Mouse (Mus musculus): ENCODE measurements at regions not wholly inside any gene's neighbourhood (a gene's known extent, or its start where the extent isn't known, plus 50 kb on each side); places are given as distances from the start of the nearest gene placed in this dataset.

GRCm38 (mm10) chr8:103948474-103948873, 153.0 kb upstream of the Cdh5 start:
- no peak for DNase-seq (ENCODE audit: low read depth, low spot score)

- no peak for DNase-seq (ENCODE audit: low read depth, low spot score)
These were observed 151.0 kb upstream of the Cdh5 start for GRCm38 (mm10) chr8:103950460-103950859.

DNA sequence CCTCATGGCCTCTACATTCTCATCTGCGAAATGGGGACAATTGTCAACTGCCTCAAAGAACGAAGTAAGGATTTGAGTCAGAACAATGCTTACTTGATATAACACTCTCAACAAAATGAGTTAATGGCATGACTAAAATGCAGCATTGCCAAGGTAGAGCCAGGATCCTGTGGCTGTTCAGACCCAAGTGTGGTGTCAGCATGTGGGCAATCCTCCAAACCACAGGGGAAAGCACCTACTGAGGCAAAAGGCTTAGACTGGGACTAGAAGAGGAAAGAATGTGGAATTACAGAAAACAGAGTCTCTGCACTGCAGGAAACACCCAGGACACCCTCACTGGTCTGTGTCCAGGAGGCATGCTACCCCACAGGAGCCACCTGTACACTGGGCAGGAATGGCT, 147.8 kb upstream of the Cdh5 start:
- DNase-seq (ENCODE audit: low read depth, low spot score) = no peak

GRCm38 (mm10) chr8:103955568-103956260, 145.7 kb upstream of the Cdh5 start:
- no peak for DNase-seq (ENCODE audit: low read depth, low spot score)

- DNase-seq (ENCODE audit: low read depth, low spot score) = no peak
These were observed 137.0 kb upstream of the Cdh5 start for GRCm38 (mm10) chr8:103964293-103964918.

- no peak for DNase-seq (ENCODE audit: low read depth, low spot score)
These were observed 131.5 kb upstream of the Cdh5 start for GRCm38 (mm10) chr8:103969929-103970328.

DNA sequence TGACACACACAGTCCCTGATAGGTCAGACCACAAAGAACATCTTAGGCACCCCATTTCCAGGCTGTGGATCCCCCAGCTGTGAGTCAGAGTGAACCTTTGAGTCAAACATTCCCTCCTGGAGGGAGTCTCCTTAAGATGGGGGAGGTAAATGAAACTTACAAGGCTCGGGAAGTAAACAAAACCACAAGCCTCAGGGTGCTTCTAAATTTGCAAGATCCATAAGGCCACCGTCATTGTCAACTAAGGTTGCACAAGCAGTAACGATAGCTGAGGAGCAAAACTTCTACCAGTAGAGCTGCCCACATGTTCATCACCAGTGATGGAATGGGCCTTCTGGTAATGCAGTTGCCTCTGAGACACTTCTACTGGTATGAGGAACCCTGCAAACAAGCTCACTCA, 130.9 kb upstream of the Cdh5 start:
- DNase-seq (ENCODE audit: low read depth, low spot score) = no peak

DNA sequence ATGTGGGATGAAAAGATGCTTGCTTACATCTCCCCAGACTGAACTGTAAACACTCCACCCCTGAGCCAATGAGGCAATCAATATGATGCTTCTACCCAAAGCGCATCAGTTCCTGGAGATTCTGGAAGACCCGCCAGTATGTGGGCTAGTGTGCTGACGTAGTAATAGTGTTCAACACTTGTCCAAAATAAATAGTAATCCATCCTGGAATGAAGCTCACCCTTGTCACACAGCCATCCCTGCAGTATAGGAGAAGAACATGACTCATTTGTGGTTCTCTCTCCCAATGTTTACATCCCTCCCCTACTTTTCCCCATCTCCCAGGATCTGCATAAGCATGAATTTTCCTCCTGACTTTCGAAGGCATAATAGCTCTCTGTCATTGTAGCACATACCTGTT, 130.5 kb upstream of the Cdh5 start:
- DNase-seq (ENCODE audit: low read depth, low spot score) = no peak

GRCm38 (mm10) chr8:103976488-103976887, 124.9 kb upstream of the Cdh5 start:
- no peak for DNase-seq (ENCODE audit: low read depth, low spot score)

- DNase-seq (ENCODE audit: low read depth, low spot score) = no peak
These were observed 122.5 kb upstream of the Cdh5 start for GRCm38 (mm10) chr8:103978948-103979347.

- DNase-seq (ENCODE audit: low read depth, low spot score) = no peak
These were observed 117.4 kb upstream of the Cdh5 start for GRCm38 (mm10) chr8:103983860-103984594.

DNA sequence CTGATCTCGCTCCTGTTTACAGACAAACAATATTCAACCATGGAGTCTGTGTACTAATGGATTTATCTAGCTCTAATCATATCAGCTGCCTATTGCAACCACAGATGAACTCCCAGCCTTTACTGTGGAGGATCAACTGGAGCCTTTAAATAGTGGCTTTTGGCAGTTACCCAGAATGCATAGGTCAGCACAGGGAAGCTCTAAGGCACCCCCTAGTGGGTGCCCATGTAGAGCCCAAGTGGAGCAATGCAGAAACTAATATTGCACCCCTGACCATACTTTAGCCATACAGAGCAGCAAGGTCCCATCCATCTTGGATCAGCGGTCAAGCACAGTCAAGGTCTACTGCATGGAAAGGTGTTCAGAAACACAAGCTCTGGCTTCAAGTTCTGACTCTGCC, 115.8 kb upstream of the Cdh5 start:
- DNase-seq (ENCODE audit: low read depth, low spot score) = no peak

DNA sequence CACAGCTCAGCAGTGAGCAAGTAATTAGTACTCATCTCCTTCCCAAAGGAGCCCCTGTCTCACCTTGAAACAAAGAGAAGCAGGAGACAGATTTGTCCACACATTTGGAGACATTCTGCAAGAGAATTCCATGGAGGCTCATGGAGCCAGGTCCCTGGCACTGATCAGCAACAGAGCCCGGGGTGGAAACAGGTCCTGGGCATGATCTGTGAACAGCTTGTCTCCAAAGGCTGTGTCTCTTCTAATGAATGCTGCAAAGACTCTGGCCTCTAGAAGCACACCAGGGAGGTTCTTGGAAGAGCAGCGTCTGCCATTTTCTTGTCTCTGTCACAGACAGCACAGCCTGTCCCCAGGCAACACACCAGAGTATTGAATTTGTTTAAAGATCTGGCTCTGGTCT, 107.5 kb upstream of the Cdh5 start:
- DNase-seq (ENCODE audit: low read depth, low spot score) = no peak

DNA sequence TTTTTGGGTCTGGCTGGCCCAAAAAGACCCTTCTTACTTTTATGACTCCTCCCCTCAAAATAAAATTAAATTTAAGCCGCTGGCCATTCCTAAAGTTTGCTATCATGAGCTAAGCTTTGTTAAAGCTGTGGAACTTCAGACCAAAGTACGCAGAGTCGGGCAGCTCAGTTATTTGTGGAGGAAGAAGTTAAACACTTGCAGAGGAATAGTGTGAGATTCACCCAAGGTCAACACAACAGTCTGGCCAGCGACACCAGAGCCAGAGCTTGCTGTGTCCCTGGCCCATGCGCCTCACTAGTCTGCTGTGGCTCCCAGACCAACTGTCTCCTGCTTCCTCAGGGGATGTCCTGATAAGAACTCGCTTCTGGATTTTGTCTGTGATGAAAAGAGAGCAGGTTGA, 103.3 kb upstream of the Cdh5 start:
- DNase-seq (ENCODE audit: low read depth, low spot score) = no peak

GRCm38 (mm10) chr8:104007209-104007608, 94.2 kb upstream of the Cdh5 start:
- no peak for DNase-seq (ENCODE audit: low read depth, low spot score)

DNA sequence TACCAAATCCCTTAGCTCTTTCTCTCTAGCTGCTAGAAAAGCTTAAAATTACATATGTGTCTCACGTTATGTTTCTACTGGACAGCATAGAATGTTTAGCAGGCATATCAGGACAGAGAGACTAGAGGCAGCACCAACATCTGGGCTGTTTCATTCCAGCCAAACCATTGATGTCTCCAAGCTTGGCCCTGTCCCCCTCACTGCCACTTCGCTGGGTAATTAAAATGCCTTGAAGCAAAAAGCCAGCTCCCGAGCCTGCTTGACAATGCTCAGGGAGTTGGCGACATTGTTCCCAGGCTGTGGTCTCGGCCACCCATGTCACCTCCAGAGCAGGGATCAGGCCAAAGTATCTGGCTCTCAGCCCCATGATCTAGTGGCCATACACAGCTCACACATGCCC, 92.7 kb upstream of the Cdh5 start:
- DNase-seq (ENCODE audit: low read depth, low spot score) = no peak

DNA sequence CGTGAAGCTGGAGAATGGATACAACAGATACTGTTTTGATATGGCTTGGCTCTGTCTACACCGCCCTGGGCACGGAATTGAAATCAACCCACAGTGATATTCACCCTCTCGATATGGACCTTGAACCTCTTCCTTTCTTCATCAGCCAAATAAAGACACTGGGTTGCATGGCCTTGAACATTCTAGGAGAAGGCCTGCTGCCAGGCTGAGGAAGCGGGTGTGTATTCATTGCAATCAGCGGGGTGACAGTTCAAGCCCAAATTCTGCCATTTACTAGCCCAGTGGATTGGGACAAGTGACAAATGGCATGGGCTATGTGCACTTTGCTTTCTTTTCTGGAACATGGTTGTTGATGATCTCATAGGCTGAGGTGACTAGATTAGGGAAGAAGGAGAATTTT, 92.1 kb upstream of the Cdh5 start:
- no peak for DNase-seq (ENCODE audit: low read depth, low spot score)

- no peak for DNase-seq (ENCODE audit: low read depth, low spot score)
These were observed 79.2 kb upstream of the Cdh5 start for GRCm38 (mm10) chr8:104022231-104022630.

GRCm38 (mm10) chr8:104022691-104023509, 78.5 kb upstream of the Cdh5 start:
- DNase-seq (ENCODE audit: low read depth, low spot score) = no peak

GRCm38 (mm10) chr8:104027161-104027821, 74.1 kb upstream of the Cdh5 start:
- DNase-seq (ENCODE audit: low read depth, low spot score) = no peak

DNA sequence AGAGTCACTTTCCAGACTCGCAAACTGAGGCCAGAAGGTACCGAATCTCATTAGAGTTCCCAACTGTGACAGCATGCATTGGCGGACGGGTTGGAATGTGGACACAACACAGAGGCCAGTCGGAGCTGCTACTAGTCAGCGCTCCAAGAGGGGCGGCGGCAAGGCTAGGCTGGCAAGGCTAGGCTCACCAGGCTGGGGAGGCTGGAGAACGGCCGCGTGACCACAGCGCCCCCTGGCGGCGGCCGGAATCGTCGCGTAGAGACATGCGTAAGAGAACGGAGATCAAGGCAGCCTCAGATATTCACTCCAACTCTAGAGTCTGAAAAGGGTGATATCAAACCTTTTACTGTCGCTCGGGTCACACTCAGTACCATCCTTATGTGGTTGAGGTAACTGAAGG, 72.8 kb upstream of the Cdh5 start:
- DNase-seq (ENCODE audit: low read depth, low spot score) = peak; percentile 26

DNA sequence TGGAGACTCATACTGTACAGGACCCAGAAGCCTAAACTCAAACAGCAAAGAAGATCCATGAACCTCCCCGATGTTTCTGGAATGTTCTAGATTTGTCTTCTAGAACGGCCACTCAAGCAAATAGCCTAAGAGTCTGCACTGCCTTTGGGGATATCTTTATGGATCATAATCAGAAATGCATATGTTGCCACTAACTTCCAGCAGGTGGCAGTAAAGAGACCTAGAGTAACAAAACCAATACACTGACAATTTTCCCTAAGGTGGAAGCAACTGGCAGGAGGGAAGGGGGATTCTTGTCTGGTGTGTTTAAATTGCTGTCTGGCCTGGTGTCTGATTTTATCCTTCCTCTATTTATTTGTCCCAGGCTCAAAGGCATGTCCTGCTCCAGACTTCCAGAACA, 69.2 kb upstream of the Cdh5 start:
- no peak for DNase-seq (ENCODE audit: low read depth, low spot score)
